Mouse (Mus musculus): Measurements from ENCODE around the gene Gm43518.

DNA sequence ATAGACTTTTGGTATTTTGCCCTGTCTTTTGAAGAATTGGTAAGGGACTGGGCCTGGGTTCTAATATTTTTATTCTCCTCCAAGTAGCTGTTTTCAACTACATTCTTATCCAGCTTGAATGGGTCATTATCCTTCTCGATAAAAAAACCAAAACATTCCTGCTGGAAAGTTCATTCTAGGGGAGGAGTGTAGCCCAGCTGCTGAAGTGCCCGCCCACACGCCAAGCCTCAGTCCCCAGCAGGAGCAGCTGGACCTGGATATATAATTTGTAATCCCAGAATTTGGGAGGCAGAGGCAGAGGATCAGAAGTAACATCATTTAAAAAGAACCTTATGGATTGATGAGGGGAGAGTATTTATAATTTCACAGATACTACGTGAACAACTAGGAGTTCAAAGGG lies 19.3 kb downstream of the Gm43518 start:
- TF ChIP-seq CTCF (IDR thresholded peaks at IDR 0.05; ENCODE audit: low read depth), result no peak
- TF ChIP-seq EP300 (optimal IDR thresholded peaks at IDR 0.05), result no peak

Data from stomach, postnatal 0 days (tissue).